Mouse (Mus musculus) embryo, embryonic 10.5 days (tissue): Measurements from ENCODE around the gene Tbcel.

Experiments used
- DNase-seq: peaks from one replicate; pipeline ENCODE4 v3.0.0-alpha.2; 2015; ENCODE audit warnings: low spot score

Gene Tbcel

DNA sequence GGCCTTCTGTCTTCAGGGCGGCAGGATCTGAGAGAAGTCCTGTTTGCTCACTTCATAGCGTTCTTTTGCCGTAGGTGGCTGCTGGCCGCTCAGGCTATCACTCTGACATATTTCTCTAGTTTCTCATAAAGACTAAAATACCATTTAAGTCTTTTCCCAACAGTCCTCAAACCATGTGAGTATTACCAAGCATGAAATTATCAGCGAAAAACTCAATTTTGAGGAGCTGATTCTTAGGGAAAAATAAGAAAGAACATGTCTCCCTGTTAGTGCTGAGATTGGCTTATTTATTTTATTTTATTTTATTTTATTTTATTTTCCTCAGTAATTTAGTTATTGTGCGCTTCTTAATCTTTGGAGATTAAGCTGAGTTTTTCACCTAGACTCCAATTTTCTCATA, at the start of gene Tbcel:
Gene Tbcel (minus strand): TSS at position 101 of the 400 bp plus-strand sequence.
- no peak for DNase-seq

DNA sequence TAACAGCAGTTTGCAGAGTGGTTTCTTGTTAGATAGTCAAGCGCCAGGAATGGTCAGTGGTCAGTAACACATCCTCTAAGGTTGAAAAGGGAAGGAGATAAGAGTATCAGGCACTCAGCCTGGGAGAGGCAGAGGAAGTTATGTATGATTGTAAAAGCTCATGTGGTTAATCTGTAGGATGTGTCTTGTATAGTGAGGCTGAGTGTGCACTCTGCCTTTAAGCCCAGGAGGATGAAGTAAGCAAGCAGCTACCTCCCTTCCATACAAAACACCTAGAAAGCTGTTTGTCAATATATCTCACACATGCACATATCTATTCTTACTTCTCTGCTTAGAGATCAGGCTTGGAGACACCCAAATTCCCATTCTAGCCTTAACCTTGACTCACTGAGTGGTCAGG, 47.6 kb upstream of the Tbcel start:
- DNase-seq = no peak

DNA sequence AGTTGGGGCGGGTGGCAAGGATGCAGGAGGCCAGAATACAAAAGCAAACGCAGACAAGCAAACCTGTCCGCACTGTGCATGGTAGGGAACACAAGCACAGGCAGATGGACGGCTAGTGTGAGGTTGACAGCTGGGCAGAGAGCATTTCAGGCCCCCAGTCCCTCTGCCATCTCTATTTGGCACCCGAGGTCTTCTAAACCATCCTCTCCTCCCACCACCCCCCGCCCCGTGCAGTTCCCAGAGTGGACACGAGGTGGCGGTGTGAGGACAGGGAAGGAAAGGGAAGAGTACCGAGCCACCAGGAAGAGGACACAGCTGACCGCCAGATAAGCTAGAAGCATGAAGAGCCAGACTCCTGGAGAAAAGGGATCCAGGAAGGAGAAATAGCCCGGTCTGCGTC, 42.5 kb upstream of the Tbcel start:
- DNase-seq = peak; percentile 89

DNA sequence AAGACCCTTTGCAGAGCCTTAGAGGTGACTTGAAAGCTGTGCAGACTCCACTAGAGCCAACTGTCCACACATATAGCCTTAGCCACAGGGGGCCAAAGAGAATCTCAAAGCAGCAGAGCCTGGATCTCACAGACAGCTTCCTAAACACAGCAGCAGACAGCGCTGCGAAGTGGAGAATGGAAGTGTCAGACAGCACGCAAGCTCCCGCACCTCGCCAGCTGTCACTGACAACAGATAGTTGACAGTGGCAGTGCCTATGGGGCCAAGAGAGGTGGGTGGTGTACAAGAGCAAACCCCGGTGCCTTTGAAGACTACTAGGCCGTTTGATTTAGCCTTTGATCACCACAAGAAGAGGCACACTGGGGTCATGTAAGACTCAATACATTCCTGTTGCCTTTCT, 41.4 kb upstream of the Tbcel start:
- DNase-seq = no peak

DNA sequence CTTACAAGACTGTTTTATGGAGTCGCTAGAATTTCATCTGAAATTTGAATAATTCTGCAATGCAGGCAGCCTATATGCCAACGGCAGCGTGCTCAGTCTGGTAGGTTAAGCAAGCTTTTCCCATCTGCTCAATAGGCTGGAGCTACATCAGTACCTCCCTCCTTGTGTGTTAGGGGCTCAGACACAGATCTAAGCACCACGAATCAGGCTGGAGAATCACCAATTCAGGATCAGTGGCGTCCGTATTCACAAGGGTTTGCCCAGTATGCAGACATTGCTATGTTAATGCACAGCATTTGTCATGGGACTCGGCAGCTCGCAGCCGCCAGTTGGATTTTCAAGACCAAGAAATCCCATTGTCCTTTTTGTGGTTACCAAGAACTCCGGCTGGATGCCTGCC, 36.9 kb upstream of the Tbcel start:
- DNase-seq = no peak

DNA sequence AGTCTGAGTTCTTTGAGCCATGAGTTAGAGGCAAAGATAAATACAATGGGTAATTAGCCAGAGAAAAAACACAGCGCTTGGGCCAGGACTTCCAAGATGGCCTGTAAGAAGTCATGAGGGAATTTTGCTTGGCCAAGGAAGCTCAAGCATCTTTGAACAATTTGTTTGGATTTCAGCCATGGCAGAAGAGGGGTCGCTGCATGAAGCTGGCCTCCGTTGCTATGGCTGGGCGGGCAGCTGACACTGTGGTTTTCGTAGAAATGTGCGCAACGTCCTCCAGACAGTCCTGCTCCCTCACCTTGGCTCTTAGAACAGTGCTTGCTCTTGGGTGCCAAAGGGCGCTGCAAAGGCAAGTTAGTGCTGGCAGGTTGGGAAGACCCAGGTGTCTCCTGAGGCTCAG, 25.9 kb upstream of the Tbcel start:
- no peak for DNase-seq

DNA sequence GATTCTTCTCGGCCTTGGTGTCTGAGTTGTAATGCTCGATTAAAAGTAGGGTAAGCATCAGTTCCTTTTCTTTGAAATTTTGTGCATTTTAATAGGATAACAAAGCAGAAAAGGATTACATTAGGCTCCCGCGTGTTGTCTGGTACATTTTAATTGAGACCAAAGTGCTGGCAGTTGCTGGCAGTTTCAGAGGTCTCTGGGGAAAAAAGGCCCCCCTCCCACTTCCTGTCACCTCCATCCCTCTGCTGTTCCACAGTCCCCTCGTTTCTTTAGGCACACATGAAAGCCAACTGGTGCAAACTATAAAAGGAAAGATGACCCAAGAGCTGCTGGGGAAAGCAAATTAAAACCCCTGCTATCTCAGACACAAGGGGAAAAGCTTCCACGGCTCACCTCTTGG, 25.4 kb upstream of the Tbcel start:
- peak; percentile 35 for DNase-seq

DNA sequence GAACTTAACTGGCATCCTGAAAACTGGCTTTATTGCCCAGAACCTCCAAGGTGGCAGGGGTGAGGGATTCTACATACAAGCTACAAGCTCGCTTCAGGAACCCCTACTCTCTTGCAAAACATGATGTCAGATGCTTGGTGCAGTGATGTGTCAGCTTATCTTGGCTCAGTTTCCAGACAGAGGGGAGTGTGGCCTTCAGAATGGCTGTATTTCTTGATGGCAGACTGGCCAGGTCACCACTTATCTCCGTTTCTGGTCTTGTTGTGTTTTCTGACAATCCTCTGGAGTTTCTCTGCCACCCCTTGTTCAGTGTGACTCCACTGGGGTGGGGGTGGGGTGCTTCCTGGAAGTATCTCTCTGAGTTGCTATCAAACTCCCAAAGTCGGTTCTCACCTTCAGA, 24.3 kb upstream of the Tbcel start:
- DNase-seq = no peak

DNA sequence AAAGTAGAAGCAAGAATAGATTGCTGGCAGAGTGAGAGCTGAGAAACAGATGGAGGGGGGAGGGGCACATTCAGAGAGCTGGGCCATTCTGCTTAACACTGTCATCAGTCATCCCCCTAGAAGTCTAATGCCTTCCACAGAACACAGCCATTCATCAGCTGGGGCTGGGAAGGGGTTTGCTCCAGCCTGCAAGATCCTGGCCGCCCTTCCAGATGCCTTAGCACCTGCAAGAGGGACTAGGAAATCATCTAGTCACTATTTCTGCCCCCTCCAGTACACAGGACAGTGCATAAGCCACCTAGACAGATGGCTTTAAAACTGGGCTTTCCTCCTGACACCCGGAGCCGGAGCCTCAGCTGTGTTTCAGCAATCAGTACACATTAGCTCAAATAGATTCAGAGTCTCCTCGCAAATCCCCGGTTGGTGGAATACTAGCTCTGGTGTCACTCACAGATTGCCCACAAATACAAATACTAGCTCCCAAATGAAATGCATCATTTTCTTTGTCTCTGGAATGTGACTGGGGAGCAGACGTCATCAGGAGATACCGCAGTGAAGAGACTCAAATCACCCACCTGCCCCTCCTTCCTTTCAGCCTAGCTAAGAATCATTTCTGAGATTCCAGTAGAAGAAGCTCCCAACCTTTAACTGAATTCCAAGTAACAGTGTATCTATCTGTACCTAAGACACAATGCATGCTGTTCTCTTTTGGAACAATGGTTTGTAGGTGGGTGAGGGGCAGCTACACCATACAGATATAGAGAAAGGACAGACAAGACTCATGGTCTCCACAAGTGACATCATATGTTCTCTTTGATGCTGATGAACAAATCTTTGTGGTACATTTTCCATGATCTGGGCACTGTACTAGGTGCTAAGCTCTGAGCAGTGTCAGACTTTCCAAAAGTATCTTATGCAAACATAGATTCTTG, 22.9 kb upstream of the Tbcel start:
- peak; percentile 73 for DNase-seq

DNA sequence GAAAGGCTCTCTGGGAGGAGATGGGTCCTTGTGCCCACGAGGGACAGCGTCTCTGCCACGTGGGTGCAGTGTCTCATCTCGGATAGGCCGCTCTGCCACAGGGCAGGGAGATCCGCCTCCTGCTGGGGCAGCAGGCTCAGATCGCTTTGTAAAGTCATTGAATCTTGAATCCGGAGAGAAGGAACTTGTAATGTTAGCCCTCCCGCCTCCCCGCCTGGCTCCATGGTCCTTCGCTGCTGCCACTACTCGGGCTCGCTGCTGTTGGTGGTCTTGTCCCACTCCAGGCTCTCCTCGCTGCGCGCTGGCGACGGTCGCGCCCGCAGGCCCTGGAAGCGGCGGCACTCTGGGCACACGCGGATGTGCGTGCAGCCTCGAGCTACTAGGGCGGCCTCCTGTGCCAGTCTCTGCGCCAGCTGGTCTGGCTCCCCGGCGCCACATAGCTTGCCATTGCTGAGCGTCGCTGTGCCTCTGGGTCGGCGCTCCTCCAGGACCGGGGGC, 13.0 kb upstream of the Tbcel start:
- DNase-seq = peak; percentile 59

DNA sequence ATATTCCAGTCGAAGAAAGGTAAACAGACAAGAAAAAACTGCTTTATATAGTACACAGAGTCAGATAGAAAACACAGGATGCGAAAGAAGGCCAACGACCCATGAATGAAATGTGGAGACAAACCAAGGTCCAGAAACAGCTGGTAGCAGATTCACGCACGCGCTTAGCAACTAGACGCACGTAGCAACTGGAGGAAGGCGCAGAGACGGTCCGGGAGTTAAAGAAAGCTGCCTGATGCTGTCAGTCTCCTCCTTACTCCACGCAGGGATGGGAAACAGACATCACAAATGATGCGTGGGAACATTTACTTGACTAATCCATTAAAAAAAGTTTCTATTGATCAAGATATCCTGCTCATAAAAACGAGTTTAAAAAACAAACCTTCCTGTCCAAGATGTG, 10.6 kb upstream of the Tbcel start:
- DNase-seq = peak; percentile 17

DNA sequence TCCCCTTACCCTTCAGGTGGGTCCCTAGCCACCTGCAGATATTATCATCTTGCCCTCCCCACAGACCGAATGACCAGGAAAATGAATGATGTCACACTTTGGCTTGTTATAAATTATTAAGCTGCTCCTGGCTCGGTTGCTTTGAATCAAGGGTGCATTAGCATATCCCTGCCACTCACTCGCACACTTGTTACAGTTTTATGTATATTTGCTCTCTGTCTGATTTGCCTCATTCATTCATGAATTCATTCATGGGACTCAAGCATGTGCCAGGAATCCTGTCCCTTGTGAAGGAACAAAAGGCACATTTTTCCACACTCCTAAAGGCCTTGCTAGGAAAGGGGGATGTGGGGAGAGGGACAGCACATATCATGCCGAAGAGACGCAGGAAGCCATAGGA, 5.5 kb upstream of the Tbcel start:
- no peak for DNase-seq

DNA sequence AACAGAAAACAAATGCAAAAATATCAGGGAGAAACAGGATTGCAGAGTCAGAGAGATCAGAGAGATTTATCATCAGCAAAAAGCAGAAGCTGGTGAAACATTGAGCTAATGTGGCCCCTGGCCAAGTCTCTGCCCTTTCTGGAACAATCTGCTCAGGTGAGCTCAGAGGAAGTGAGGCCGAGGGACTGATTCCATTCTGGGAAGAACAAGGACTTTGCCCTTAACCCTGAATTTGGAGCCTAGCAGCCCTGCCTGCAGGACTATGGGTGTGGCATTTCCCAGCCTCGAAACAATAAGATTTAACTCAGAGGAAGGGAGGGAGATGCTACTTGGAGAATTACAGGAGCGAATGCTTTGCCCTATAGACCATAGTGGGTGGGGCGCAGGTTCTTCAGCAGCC, 4.7 kb upstream of the Tbcel start:
- DNase-seq = no peak

DNA sequence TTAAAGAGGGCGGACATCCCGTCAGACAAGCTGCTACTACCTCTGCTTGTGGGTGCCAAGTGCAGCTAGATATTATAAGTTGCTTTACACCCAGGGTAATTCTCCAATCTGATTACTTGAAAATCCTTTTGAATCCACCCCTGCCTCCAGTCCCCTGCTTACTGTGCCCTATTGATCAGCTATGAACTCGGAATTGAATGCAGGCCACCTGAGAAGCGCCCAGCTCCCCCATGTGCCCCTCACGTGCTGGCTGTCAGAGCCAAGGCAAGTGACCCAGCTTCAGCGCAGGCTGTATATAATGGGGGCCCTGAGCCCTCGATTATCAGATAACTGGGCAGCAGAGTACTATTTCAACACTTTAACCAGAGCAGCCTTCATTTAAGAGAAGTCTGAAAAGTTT, 626 bp upstream of the Tbcel start:
- no peak for DNase-seq

DNA sequence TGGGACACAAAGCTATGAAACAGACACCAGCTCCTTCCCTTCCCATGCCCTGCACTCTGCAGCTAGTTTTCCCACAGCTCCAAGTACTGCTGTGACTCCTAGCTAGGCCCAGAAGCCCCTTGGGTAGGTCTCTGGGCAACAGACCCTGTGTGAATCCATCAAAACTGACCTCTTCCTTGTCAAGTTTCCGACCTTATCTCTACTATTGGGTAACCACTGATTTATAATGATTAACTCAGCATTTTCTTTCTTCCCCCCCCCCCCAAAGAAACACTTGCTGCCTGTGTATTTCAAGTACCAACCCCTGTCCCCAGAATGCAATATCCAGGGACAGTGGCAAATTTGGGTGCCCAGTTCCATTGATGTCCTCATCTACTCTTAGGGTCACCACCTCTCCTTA, 587 bp downstream of the Tbcel start:
- no peak for DNase-seq

DNA sequence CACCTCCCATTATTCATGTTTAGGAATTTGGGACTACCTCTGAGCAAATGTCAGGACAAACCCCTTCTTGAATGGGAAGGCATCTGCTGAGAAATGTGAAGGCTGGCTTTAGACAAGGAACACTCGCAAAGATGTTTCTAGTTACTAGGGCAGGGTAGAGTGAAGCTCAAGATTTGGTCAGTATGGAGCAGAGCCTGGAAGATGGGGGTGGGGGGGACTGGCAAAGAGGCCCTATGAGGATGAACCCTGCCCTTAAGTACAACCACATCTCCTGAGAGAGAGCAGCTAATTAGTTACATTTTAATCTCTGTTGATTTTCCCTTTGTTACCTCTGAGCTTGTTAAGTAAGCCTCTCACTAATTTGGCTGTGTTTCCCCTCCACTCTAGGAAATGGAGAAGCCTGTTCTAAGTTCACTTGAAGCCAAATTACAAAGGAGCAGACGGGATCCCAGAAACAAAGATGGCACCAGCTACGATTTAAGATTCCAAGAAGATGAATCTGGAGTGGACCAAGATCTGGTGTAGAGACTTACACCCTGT, 2.6 kb downstream of the Tbcel start:
- DNase-seq = no peak

DNA sequence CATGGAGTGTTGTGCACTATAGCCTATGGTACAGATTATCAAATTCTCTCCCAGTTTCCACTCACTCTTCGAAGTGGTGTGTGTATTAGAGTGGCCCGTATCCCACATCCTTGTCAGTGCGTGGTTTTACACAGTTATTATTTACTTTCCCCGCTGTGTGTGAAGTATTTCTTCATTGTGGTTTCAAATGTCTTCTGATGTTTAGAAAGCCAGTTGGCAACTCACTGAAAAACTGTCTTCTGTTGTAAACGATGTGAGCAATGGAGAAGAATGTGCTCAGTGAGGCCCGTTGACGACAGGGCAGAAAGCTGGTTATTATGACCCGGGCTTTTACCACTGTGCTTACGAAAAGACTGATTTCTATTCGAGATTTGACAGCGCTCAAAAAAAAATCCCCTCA, 3.0 kb downstream of the Tbcel start:
- DNase-seq = no peak

DNA sequence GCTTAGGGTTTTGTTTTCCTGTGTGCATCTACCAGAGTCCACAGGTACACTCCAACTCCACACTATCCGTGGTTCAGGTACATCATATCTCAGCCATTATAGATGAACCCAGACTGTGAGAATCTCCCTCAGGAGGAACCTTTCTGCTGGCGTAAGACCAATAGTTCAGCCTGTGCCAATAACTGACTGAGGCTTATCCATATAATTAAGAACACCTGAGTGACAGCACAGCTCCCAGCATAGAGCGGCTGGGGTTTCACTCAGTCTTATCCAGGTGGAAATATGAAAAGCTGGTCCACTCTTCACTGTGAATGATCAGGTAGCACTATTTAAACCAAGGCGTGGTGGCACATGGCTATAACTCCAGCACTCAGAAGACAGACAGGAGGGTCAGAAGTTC, 3.9 kb downstream of the Tbcel start:
- no peak for DNase-seq

DNA sequence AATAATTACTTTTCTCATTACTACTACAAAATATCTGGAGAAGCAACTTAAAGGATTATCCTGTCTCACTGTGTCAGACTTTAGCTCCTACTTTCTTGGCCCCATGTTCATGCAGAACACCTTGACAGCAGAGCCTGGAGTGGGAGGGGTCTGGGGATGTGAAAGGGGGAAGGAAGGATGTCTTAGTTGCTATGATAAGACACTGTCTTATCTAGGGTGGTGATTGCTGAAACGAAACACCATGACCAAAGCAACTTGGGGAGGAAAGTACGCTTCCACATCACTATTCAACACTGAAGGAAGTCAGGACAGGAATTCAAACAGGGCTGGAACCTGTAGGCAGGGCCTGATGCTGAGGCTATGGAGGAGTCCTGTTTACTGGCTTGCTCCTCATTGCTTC, 11.3 kb downstream of the Tbcel start:
- no peak for DNase-seq

DNA sequence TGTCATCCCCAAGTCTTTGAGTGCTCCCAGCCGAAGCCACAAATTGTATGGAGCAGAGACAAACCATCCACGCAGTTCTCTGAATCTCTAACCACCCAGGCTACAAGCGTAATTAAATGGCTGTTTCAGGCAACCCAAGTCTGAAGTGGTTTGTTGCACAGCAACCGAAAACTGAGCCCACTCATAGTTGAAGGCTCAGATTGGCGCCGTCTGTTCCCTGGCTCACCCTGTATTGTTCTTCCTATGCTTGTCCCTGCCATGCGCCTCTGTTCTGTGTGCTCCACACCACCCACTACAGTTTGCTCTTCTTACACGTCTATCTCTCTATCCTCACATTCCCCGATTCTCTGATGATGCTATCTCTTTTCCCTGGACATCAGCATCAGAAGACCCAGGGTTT, 15.8 kb downstream of the Tbcel start:
- no peak for DNase-seq

DNA sequence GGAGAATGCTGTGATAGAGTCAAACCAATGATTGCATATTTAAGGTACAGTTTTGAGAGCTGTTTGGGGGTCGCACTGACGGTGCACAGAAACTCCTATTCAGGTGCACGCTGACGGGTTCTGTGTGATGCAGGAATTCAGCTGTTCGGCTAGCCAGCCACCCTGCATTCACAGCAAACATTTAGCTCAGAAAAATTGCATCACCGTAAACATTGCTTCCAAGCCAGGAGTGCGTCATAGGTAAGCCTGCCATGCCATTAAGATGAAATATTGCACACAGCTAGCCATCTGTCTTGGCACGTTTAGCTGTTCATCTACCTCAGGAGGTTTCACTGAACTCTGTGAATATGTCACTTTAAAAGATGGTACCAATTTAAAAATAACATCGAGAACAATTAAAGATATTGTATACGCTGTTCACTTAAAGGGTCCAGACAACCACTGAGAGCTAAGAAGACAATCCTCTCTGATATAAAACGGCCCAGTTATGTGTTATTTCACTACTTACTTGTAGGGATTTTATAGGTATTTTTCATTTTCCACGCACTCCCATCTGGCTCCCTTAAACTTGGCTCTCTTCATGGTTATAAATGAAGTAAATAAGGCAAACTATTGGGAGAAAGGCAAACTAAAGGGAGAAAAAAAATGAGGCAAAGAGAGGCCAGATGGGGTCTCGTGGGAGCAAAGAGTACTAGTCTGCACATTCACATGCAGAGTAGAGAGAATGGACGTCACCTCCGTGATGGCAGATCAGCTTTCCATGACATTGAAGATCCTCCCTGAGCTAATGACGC, 16.8 kb downstream of the Tbcel start:
- no peak for DNase-seq

DNA sequence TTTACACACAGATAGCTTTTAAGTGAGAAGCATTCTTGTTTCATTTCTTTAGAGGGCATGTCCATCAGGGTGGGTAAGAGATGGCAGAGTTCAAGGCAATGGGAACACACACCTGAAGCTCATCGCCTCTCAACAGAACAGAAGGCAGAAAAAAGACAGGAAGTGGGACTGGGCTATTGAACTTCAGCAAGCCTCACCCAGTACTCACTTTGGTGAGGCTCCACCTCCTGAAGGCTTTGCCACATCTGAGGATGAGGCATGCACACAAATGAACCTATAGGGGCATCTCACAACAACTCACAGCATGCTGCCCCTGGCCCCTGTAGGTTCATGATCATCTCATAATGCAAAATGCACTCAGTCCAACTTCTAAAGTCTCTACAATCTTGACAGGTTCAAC, 19.5 kb downstream of the Tbcel start:
- DNase-seq = no peak

DNA sequence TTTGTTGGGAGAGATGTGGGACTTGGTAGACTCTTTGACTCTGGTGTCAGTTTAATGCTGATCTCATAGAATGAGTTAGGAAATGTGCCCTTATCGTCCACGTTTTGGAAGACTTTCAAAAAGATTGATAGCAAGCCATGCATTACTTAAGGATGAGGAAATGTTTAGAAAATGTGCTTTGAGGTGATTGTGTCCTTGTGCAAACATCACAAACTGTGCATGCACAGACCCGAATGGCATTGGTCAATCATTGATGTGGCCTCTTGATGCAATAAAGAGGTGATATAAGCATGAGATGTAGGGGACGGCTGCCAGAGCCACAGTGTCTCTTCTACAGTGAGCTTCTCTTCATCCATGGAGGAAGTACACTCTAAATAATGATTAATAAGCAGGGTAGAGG, 20.7 kb downstream of the Tbcel start:
- no peak for DNase-seq
